Comparison of ENCODE assay signal across 12 mouse cellular contexts in genomic region chr13:41403838-41404237, GRCm38 (mm10).
DNase-seq lines count a peak whose midpoint lies in the region; ATAC-seq and TF ChIP-seq lines count a peak whose summit lies in the region.
"Had no signal": no experiment of that assay in that cellular context is flagged by ENCODE, and none has a peak within 500 bp of the region (broad histone marks: within the 10 kb centered on the region; RNA-seq: fewer than 3 reads in every experiment).

No protein-coding gene starts in this region.

- 95% methylated on average over 6 of the region's 6 CpGs for WGBS in spleen, adult 2 months
- 61% methylated on average over 6 of the region's 6 CpGs for WGBS in liver, postnatal 0 days (ENCODE audit: insufficient replicate concordance)

- H3K9me3 ChIP-seq in liver, postnatal 0 days (ENCODE audit: low read length), result no peaks in the 10 kb centered on the region
- H3K9me3 ChIP-seq: megakaryocyte, embryonic 14.5 days had no signal

- no peaks in the 10 kb centered on the region for H3K27me3 ChIP-seq in spleen, adult 2 months (ENCODE audit: control insufficient read depth, insufficient read depth, low read length)
- no peaks in the 10 kb centered on the region for H3K27me3 ChIP-seq in liver, postnatal 0 days (ENCODE audit: insufficient read depth, low read length)
- H3K27me3 ChIP-seq: Patski had no signal

- TF ChIP-seq CTCF in spleen, adult 2 months (IDR thresholded peaks at IDR 0.05; ENCODE audit: extremely low read depth, insufficient read depth, insufficient read length, insufficient replicate concordance), result no peak
- TF ChIP-seq CTCF in liver, postnatal 0 days (IDR thresholded peaks at IDR 0.05; ENCODE audit: low read depth), result no peak

- no peak overlapping the region for H3K9ac ChIP-seq in liver, postnatal 0 days (replicated peaks)

- TF ChIP-seq EP300 in liver, postnatal 0 days (IDR thresholded peaks at IDR 0.05; ENCODE audit: low read depth), result peak; percentile 76

- H3K4me3 ChIP-seq in spleen, adult 2 months (ENCODE audit: extremely low read depth, insufficient read depth, insufficient read length), result no peak overlapping the region
- no peak overlapping the region for H3K4me3 ChIP-seq in liver, postnatal 0 days (ENCODE audit: low read depth, low read length)
- H3K4me3 ChIP-seq: erythroblast, embryonic 14.5 days; megakaryocyte, embryonic 14.5 days had no signal

- 0 out of 2 replicates have a peak overlapping the region, but pooled peaks have one; percentile 18 for H3K27ac ChIP-seq in spleen, adult 2 months (ENCODE audit: insufficient read depth, low read length)
- H3K27ac ChIP-seq in liver, postnatal 0 days (ENCODE audit: low read depth), result peak overlapping the region; percentile 73

- peaks cover 11% of the 10 kb centered on the region; the same call in 1 of the 2 replicates for H3K36me3 ChIP-seq in spleen, adult 2 months (ENCODE audit: control insufficient read depth, insufficient read depth, low read length)
- H3K36me3 ChIP-seq in liver, postnatal 0 days (replicated peaks; ENCODE audit: insufficient read depth, low read length), result no peaks in the 10 kb centered on the region; the same call in 1 of the 2 replicates

- no peak for DNase-seq in spleen, adult 2 months (ENCODE audit: low read depth in 1 of 2, low spot score in 2 of 2)
- no peak for DNase-seq in spleen, postnatal 10 days (ENCODE audit: low spot score in 2 of 2)
- DNase-seq in heart, adult 8-10 months (ENCODE audit: low spot score), result peak; percentile 66
- DNase-seq in liver, postnatal 0 days, result peak; percentile 62
- DNase-seq in urinary bladder, postnatal 36 days (ENCODE audit: low spot score in 2 of 2), result peak; percentile 57 to 75
- no peak for DNase-seq in cerebellum, adult 11 months
- no peak for DNase-seq in kidney, adult 18-20 months
- DNase-seq: cerebellum, adult 11-12 months had no signal

- H3K4me1 ChIP-seq in spleen, adult 2 months (ENCODE audit: control insufficient read depth, insufficient read depth, insufficient read length), result peaks cover 11% of the 10 kb centered on the region
- H3K4me1 ChIP-seq in liver, postnatal 0 days (ENCODE audit: insufficient read depth), result peaks cover 25% of the 10 kb centered on the region

- peak; percentile 99 for ATAC-seq in liver, postnatal 0 days
- ATAC-seq in megakaryocyte, adult 5-6 weeks (ENCODE audit: poor library complexity, severe bottlenecking), result no peak
- ATAC-seq: Patski had no signal

- H3K4me2 ChIP-seq in liver, postnatal 0 days (ENCODE audit: low read depth, low read length), result no peak overlapping the region

- no peak for TF ChIP-seq POLR2A in spleen, adult 2 months (IDR thresholded peaks at IDR 0.05; ENCODE audit: low read depth, low read length)

Comparison
In these comparisons a context has a peak if more than half of its experiments do, and no peak if none do; other contexts are left out.
1. DNase-seq: peak in heart, adult 8-10 months (single experiment), liver, postnatal 0 days (single experiment) and urinary bladder, postnatal 36 days (2 of 2); none in spleen, adult 2 months (0 of 2), spleen, postnatal 10 days (0 of 2), cerebellum, adult 11 months (single experiment) and kidney, adult 18-20 months (single experiment).